Mouse (Mus musculus) myocyte (in vitro differentiated cells): ENCODE data around the gene Cd300ld4. TPM values are rescaled to one million over a fixed set of nuclear protein-coding genes. Genes with fewer than 3 reads are reported as not detected.

ENCODE experiments used
- H3K27me3 ChIP-seq: one replicate; pipeline ENCODE4 v1.6.1; 2011; ENCODE audit not compliant: control insufficient read depth, insufficient read depth, insufficient read length
- H3K36me3 ChIP-seq: one replicate; pipeline ENCODE4 v1.6.1; 2011; ENCODE audit not compliant: control insufficient read depth, insufficient read depth
- H3K4me2 ChIP-seq: one replicate; pipeline ENCODE4 v1.6.1; 2011; ENCODE audit warnings: low read depth, control low read depth
- H3K4me3 ChIP-seq: one replicate; pipeline ENCODE4 v1.5.1; 2011; ENCODE audit warnings: mild to moderate bottlenecking, control low read depth, moderate library complexity
- H3K79me2 ChIP-seq: one replicate; pipeline ENCODE4 v1.6.1; 2011; ENCODE audit not compliant: control insufficient read depth, insufficient read depth
- H3ac ChIP-seq: one replicate; pipeline ENCODE4 v1.6.1; 2011; ENCODE audit not compliant: control insufficient read depth, insufficient read length
- CEBPB ChIP-seq: IDR thresholded peaks from 2 replicates; pipeline ENCODE4 v1.6.1; 2011; ENCODE audit warnings: mild to moderate bottlenecking, moderate library complexity; ENCODE audit not compliant: poor library complexity, insufficient read depth, severe bottlenecking
- E2F4 ChIP-seq: IDR thresholded peaks from one replicate; pipeline ENCODE4 v1.6.1; 2011; ENCODE audit warnings: mild to moderate bottlenecking, control low read depth, moderate library complexity; ENCODE audit not compliant: insufficient read depth
- MAX ChIP-seq: IDR thresholded peaks from one replicate; pipeline ENCODE4 v1.6.1; 2011; ENCODE audit warnings: low read depth, mild to moderate bottlenecking, control low read depth
- MYOD1 ChIP-seq, 3 experiments: IDR thresholded peaks; one replicate each; pipeline ENCODE4 v1.6.1; 2011; ENCODE audit warnings: control low read depth in 2 of 3, low read depth in 2 of 3, mild to moderate bottlenecking in 2 of 3, moderate library complexity in 1 of 3; ENCODE audit not compliant: insufficient read length in 2 of 3, control insufficient read depth in 1 of 3
- MYOG ChIP-seq, 3 experiments: IDR thresholded peaks; one replicate each; pipeline ENCODE4 v1.6.1; 2011; ENCODE audit warnings: control low read depth in 2 of 3, low read depth in 2 of 3, mild to moderate bottlenecking in 2 of 3; ENCODE audit not compliant: insufficient read length in 2 of 3, control insufficient read depth in 1 of 3, insufficient read depth in 1 of 3
- POLR2A ChIP-seq: IDR thresholded peaks from one replicate; pipeline ENCODE4 v1.6.1; 2011; ENCODE audit warnings: low read depth, mild to moderate bottlenecking, control low read depth, moderate library complexity; ENCODE audit not compliant: insufficient read length
- POLR2AphosphoS2 ChIP-seq: IDR thresholded peaks from one replicate; pipeline ENCODE4 v1.6.1; 2011; ENCODE audit warnings: low read depth, control low read depth; ENCODE audit not compliant: insufficient read length
- REST ChIP-seq: IDR thresholded peaks from one replicate; pipeline ENCODE4 v1.6.1; 2011; ENCODE audit warnings: mild to moderate bottlenecking, control low read depth, moderate library complexity; ENCODE audit not compliant: insufficient read depth, insufficient read length
- SRF ChIP-seq: IDR thresholded peaks from one replicate; pipeline ENCODE4 v1.6.1; 2011; ENCODE audit warnings: low read depth; ENCODE audit not compliant: control insufficient read depth, insufficient read length
- TCF12 ChIP-seq: IDR thresholded peaks from one replicate; pipeline ENCODE4 v1.6.1; 2011; ENCODE audit warnings: mild to moderate bottlenecking, control low read depth; ENCODE audit not compliant: poor library complexity, insufficient read depth, severe bottlenecking
- TCF3 ChIP-seq: IDR thresholded peaks from one replicate; pipeline ENCODE4 v1.6.1; 2011; ENCODE audit warnings: low read depth, control low read depth; ENCODE audit not compliant: insufficient read length
- USF1 ChIP-seq: IDR thresholded peaks from one replicate; pipeline ENCODE4 v1.6.1; 2011; ENCODE audit warnings: low read depth, mild to moderate bottlenecking, control low read depth, moderate library complexity
- polyA plus RNA-seq: library from polyadenylated mRNA; unstranded; fragments of >200 nt; fragmentation: generic; extraction: Trizol; gene quantifications from one replicate; pipeline ENCODE4 v1.2.1, GENCODE M21; 2012; ENCODE audit warnings: missing spikeins

Gene Cd300ld4
- polyA plus RNA-seq, 1 experiment, result not detected

DNA sequence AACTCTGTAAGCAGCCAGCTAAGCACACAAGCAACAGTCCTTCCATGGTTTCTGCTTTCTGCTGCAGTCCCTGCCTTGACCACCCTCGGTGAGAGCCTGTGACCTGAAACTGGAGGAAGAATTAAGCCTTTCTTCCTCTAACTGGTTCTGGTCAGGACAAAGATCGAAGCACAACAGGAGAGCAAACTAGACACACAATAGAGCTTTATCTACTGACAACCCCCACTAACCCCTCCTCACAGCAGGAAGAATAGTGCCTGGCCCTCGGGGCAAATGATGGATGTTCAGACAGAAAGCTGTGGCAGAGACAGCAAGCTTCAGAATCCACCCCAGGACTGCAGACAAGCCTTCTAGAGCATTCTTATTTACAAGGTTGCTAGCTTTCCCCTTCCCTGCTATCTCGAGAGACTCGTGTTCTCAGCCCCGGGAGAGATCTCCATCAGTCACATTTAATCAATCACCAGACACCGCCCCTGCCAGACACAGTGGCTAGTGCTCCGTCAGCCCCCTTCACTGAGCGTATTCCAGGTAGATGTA is 44.3 kb upstream of the Cd300ld4 start:
- H3K4me2 ChIP-seq, result peak overlapping the region; percentile 68
- H3K4me3 ChIP-seq, result no peak overlapping the region
- TF ChIP-seq USF1, result no peak
- no peak for TF ChIP-seq POLR2A
- TF ChIP-seq SRF, result no peak
- no peak for TF ChIP-seq CEBPB
- TF ChIP-seq TCF12, result no peak
- no peak for TF ChIP-seq MYOG (IDR thresholded peaks at IDR 0.05; ENCODE audit: control insufficient read depth in 1 of 3, insufficient read depth in 1 of 3, insufficient read length in 2 of 3, low read depth in 2 of 3)
- no peak for TF ChIP-seq REST
- no peak for TF ChIP-seq MYOD1 (IDR thresholded peaks at IDR 0.05; ENCODE audit: control insufficient read depth in 1 of 3, insufficient read length in 2 of 3, low read depth in 2 of 3)
- no peak for TF ChIP-seq TCF3
- no peak for TF ChIP-seq POLR2AphosphoS2
- no peak for TF ChIP-seq E2F4
- no peak for TF ChIP-seq MAX
- H3K79me2 ChIP-seq, result no peaks in the 10 kb centered on the region
- no peak overlapping the region for H3ac ChIP-seq
- H3K36me3 ChIP-seq, result no peaks in the 10 kb centered on the region
- no peaks in the 10 kb centered on the region for H3K27me3 ChIP-seq

DNA sequence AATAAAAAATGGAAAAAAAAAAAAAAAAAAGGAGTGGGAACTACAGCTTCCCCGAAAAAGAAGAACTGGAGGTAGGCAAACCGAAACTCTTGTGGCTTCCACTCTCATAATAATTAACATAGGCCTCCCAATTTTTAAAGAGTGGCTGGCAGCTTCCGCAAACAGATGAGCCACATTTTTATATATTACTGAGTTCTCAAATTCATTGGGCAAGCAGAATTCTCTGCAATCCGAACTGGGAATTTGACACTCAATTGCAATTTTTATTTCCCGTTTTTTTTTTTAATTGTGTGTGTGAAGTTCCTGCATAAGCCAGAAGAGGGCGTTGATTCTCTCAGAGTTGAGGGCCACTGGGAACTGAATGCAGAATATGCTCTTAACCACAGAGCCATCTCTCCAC is 40.0 kb upstream of the Cd300ld4 start:
- TF ChIP-seq TCF3 (no peak), REST (no peak), SRF (no peak)
- Histone ChIP-seq H3K36me3 (no peaks in the 10 kb centered on the region), H3K79me2 (no peaks in the 10 kb centered on the region), H3K4me2 (no peak overlapping the region), H3K27me3 (no peaks in the 10 kb centered on the region), H3K4me3 (no peak overlapping the region), H3ac (no peak overlapping the region)

DNA sequence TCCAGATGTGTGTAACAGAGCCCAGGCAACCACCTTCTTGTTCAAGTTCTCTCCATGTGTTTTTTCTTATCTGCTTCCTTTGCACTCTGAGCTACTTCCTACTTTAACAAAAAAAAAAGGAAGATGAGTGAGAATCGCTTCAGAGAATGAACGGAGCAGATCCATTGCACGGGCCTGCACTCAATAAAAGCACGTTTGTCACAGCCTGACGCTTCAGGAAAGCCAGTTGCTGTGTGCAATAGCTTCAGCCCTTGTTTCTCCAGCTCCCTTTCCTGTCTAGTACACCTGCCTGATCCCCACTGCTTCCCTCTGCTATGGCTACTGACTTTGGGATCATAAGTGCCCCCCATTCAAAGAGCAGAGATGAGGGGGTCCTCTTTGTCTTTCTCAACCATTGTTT is 35.3 kb upstream of the Cd300ld4 start, which contains the start of gene Cd300e:
Cd300e (minus strand) TSS at position 101 of the 400 bp plus-strand sequence.
- Histone ChIP-seq H3K79me2 (no peaks in the 10 kb centered on the region), H3K4me3 (no peak within 1 kb of the TSS), H3K4me2 (no peak within 1 kb of the TSS), H3K36me3 (no peaks in the 10 kb centered on the region), H3K27me3 (no peaks in the 10 kb centered on the region), H3ac (no peak within 1 kb of the TSS)
- no peak for TF ChIP-seq MAX
- no peak for TF ChIP-seq USF1
- no peak for TF ChIP-seq MYOD1 (IDR thresholded peaks at IDR 0.05; ENCODE audit: control insufficient read depth in 1 of 3, insufficient read length in 2 of 3, low read depth in 2 of 3)
- no peak for TF ChIP-seq E2F4
- TF ChIP-seq TCF12, result no peak
- no peak for TF ChIP-seq REST
- no peak for TF ChIP-seq CEBPB
- no peak for TF ChIP-seq TCF3
- no peak for TF ChIP-seq POLR2AphosphoS2
- TF ChIP-seq MYOG (IDR thresholded peaks at IDR 0.05; ENCODE audit: control insufficient read depth in 1 of 3, insufficient read depth in 1 of 3, insufficient read length in 2 of 3, low read depth in 2 of 3), result no peak
- TF ChIP-seq POLR2A, result no peak
- no peak for TF ChIP-seq SRF

DNA sequence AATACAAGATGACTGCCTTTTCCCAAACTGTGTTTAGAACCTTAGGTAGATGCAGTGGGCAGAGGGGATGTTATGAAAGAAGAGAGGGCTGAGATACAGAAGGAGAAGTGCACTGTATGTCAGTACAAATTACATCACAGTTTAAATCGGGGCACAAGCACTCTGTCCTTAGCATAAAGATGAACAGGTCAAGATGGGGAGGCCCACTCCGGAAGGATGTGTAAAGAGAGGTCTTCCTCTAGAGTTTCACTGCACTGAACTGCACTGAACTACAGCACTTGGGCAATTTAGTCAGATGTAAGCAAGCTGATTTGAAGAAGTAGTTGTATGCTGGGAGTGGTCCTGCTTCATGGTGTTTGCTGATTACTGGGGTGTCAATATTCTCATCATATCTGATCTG is 33.0 kb upstream of the Cd300ld4 start:
- Histone ChIP-seq H3K27me3 (no peaks in the 10 kb centered on the region), H3K36me3 (no peaks in the 10 kb centered on the region), H3K4me3 (no peak overlapping the region), H3K4me2 (no peak overlapping the region), H3ac (no peak overlapping the region), H3K79me2 (no peaks in the 10 kb centered on the region)
- TF ChIP-seq MYOD1 (IDR thresholded peaks at IDR 0.05; ENCODE audit: control insufficient read depth in 1 of 3, insufficient read length in 2 of 3, low read depth in 2 of 3), result no peak
- no peak for TF ChIP-seq TCF12
- TF ChIP-seq MYOG (IDR thresholded peaks at IDR 0.05; ENCODE audit: control insufficient read depth in 1 of 3, insufficient read depth in 1 of 3, insufficient read length in 2 of 3, low read depth in 2 of 3), result no peak
- no peak for TF ChIP-seq CEBPB

DNA sequence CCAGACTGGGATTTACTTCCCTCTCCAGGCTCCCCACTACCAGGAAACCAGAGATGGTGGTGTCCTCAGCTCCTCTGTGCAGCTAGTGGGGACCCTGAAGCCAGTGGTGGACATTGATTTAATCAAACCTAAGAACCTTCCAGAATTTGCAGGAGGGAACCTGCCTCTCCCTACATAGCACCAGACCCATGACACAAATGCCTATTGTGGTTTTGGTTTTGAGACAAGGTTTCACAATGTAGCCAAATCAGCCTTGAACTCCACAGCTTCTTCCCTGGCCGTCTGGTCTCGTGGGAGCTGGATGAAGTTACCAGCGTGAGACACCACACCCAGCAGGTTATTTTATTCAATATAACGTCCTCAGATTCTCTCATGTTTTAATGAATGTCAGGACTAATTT is 31.9 kb upstream of the Cd300ld4 start:
- Histone ChIP-seq H3K36me3 (no peaks in the 10 kb centered on the region), H3K4me3 (no peak overlapping the region), H3K4me2 (no peak overlapping the region), H3K27me3 (no peaks in the 10 kb centered on the region), H3K79me2 (no peaks in the 10 kb centered on the region), H3ac (no peak overlapping the region)
- TF ChIP-seq TCF12 (no peak), SRF (no peak), REST (no peak), MYOD1 (IDR thresholded peaks at IDR 0.05; ENCODE audit: control insufficient read depth in 1 of 3, insufficient read length in 2 of 3, low read depth in 2 of 3) (no peak), CEBPB (no peak), MAX (no peak), E2F4 (no peak), POLR2A (no peak), TCF3 (no peak), USF1 (no peak), MYOG (IDR thresholded peaks at IDR 0.05; ENCODE audit: control insufficient read depth in 1 of 3, insufficient read depth in 1 of 3, insufficient read length in 2 of 3, low read depth in 2 of 3) (no peak), POLR2AphosphoS2 (no peak)
